Mouse (Mus musculus) CH12.LX (cell line): ENCODE data around the gene Hhipl2.

ENCODE experiments used
- CTCF ChIP-seq, 2 experiments: IDR thresholded peaks in 1 of 2; conservative IDR thresholded peaks in 1 of 2; 2 replicates each; pipeline ENCODE4 v1.5.1; 2011 to 2012; ENCODE audit warnings: low read depth in 2 of 2, low read length in 2 of 2, improper control_type of control experiment in 1 of 2, inconsistent platforms in 1 of 2, mild to moderate bottlenecking in 1 of 2, moderate library complexity in 1 of 2
- E2F4 ChIP-seq: IDR thresholded peaks from 2 replicates; pipeline ENCODE4 v1.6.1; 2011; ENCODE audit warnings: low read depth, low read length, improper control_type of control experiment; ENCODE audit not compliant: insufficient replicate concordance
- ELF1 ChIP-seq: IDR thresholded peaks from 2 replicates; pipeline ENCODE4 v1.6.1; 2014; ENCODE audit warnings: low read depth, mild to moderate bottlenecking, inconsistent platforms, low read length, improper control_type of control experiment
- ETS1 ChIP-seq: conservative IDR thresholded peaks from 2 replicates; pipeline ENCODE4 v1.6.1; 2012; ENCODE audit warnings: low read depth, mild to moderate bottlenecking, inconsistent platforms, low read length, improper control_type of control experiment, moderate library complexity
- HCFC1 ChIP-seq: IDR thresholded peaks from 2 replicates; pipeline ENCODE4 v1.6.1; 2012; ENCODE audit warnings: low read depth, mild to moderate bottlenecking, inconsistent platforms, low read length, improper control_type of control experiment
- KAT2A ChIP-seq: IDR thresholded peaks from 2 replicates; pipeline ENCODE4 v1.6.1; 2012; ENCODE audit warnings: low read length, improper control_type of control experiment, inconsistent platforms; ENCODE audit not compliant: insufficient replicate concordance
- MEF2A ChIP-seq: IDR thresholded peaks from 2 replicates; pipeline ENCODE4 v1.6.1; 2014; ENCODE audit warnings: low read depth, mild to moderate bottlenecking, inconsistent platforms, low read length, improper control_type of control experiment, borderline replicate concordance
- NRF1 ChIP-seq: IDR thresholded peaks from 2 replicates; pipeline ENCODE4 v1.6.1; 2014; ENCODE audit warnings: low read depth, mild to moderate bottlenecking, inconsistent platforms, low read length, improper control_type of control experiment, moderate library complexity
- POLR2A ChIP-seq: IDR thresholded peaks from 2 replicates; pipeline ENCODE4 v1.6.1; 2011; ENCODE audit warnings: low read depth, mild to moderate bottlenecking, improper control_type of control experiment, low read length
- POLR2AphosphoS2 ChIP-seq: IDR thresholded peaks from 2 replicates; pipeline ENCODE4 v1.6.1; 2011; ENCODE audit warnings: low read depth, low read length, improper control_type of control experiment
- USF1 ChIP-seq: IDR thresholded peaks from 2 replicates; pipeline ENCODE4 v1.6.1; 2014; ENCODE audit warnings: low read depth, mild to moderate bottlenecking, inconsistent platforms, low read length, improper control_type of control experiment
- ZC3H11A ChIP-seq: IDR thresholded peaks from 2 replicates; pipeline ENCODE4 v1.6.1; 2012; ENCODE audit warnings: low read depth, mild to moderate bottlenecking, inconsistent platforms, low read length, improper control_type of control experiment

GRCm38 (mm10) chr1:183453066-183453465, 35.1 kb downstream of the Hhipl2 start:
- TF ChIP-seq ETS1 (no peak), CTCF (conservative IDR thresholded peaks at IDR 0.05 in 1 of 2, IDR thresholded peaks at IDR 0.05 in 1 of 2; ENCODE audit: low read depth in 2 of 2, low read length in 2 of 2) (no peak), HCFC1 (no peak), POLR2A (no peak), POLR2AphosphoS2 (no peak), KAT2A (no peak), MEF2A (no peak), ZC3H11A (no peak), USF1 (no peak), NRF1 (no peak), ELF1 (no peak), E2F4 (no peak)
